Mouse (Mus musculus) v-Abl transformed pro-B cells (cell line): ENCODE results near the gene Mrpl54.

ENCODE experiments used
- in situ Hi-C, 2 experiments: fragments of 400-800 bp; cut with MboI; formaldehyde crosslinking; loops; one replicate each; pipeline ENCODE4 v1.15.1; 2025; ENCODE audit not compliant: unreplicated experiment in 2 of 2

The Mrpl54 gene

GRCm38 (mm10) chr10:81295185-81295584 lies 28.5 kb upstream of the Mrpl54 start:
- in situ Hi-C loops, result no loop called here

GRCm38 (mm10) chr10:81294442-81294841 lies 27.7 kb upstream of the Mrpl54 start:
- in situ Hi-C loops, result loop anchor here in 1 of 2 experiments (5.0 kb wide), 1 partner anchor 48 kb away; the partner anchor contains the start of gene Gipc3

GRCm38 (mm10) chr10:81293334-81294030 lies 26.7 kb upstream of the Mrpl54 start:
- in situ Hi-C loops, result loop anchor here in 1 of 2 experiments (5.0 kb wide), 1 partner anchor 49 kb away; the partner anchor contains the start of gene Gipc3

GRCm38 (mm10) chr10:81292554-81293333 lies 26.0 kb upstream of the Mrpl54 start, which contains the start of gene Pip5k1c:
Gene Pip5k1c (plus strand): TSS chr10:81292963.
- in situ Hi-C loops, result loop anchor here in 1 of 2 experiments (5.0 kb wide), 1 partner anchor 50 kb away; the partner anchor contains the start of gene Gipc3

GRCm38 (mm10) chr10:81291511-81292104 lies 24.9 kb upstream of the Mrpl54 start, which contains the start of gene Tjp3:
Gene Tjp3 (minus strand): TSS chr10:81291581.
- in situ Hi-C loops, result loop anchor here in 1 of 2 experiments (5.0 kb wide), 1 partner anchor 51 kb away; the partner anchor contains the start of gene Gipc3

- in situ Hi-C loops, result loop anchor here in 1 of 2 experiments (5.0 kb wide), 1 partner anchor 51 kb away; the partner anchor contains the start of gene Gipc3
Observed at GRCm38 (mm10) chr10:81290698-81291460, 24.1 kb upstream of the Mrpl54 start.

- in situ Hi-C loops, result loop anchor here (5.0 kb wide), 3 partner anchors 43 to 93 kb away; partner anchors contain the start of gene Gipc3 (in 2 of the 2)
Observed at GRCm38 (mm10) chr10:81289811-81290210, 23.1 kb upstream of the Mrpl54 start.

GRCm38 (mm10) chr10:81289278-81289677 lies 22.5 kb upstream of the Mrpl54 start:
- in situ Hi-C loops, result loop anchor here (5.0 kb wide), 3 partner anchors 42 to 92 kb away; partner anchors contain the start of gene Gipc3 (in 1 of the 2)

- in situ Hi-C loops, result loop anchor here (5.0 kb wide), 3 partner anchors 41 to 91 kb away; partner anchors contain the start of gene Gipc3 (in 1 of the 2)
Observed at GRCm38 (mm10) chr10:81288601-81289000, 21.9 kb upstream of the Mrpl54 start.

- in situ Hi-C loops, result loop anchor here (5.0 kb wide), 3 partner anchors 40 to 90 kb away; partner anchors contain the start of gene Gipc3 (in 1 of the 2)
Observed at GRCm38 (mm10) chr10:81287513-81288157, 20.9 kb upstream of the Mrpl54 start.

GRCm38 (mm10) chr10:81286586-81286985 lies 19.9 kb upstream of the Mrpl54 start:
- in situ Hi-C loops, result loop anchor here (5.0 kb wide), 3 partner anchors 39 to 89 kb away; partner anchors contain the start of gene Gipc3 (in 1 of the 2)

GRCm38 (mm10) chr10:81285694-81286450 lies 19.1 kb upstream of the Mrpl54 start:
- in situ Hi-C loops, result loop anchor here (5.0 kb wide), 3 partner anchors 39 to 89 kb away; partner anchors contain the start of gene Gipc3 (in 1 of the 2)

- in situ Hi-C loops, result loop anchor here (5.0 kb wide), 3 partner anchors 37 to 87 kb away; partner anchors contain the start of gene Gipc3 (in 1 of the 2)
Observed at GRCm38 (mm10) chr10:81284719-81285118, 18.0 kb upstream of the Mrpl54 start.

GRCm38 (mm10) chr10:81284189-81284588 lies 17.5 kb upstream of the Mrpl54 start:
- in situ Hi-C loops, result no loop called here

GRCm38 (mm10) chr10:81279496-81279895 lies 12.8 kb upstream of the Mrpl54 start:
- in situ Hi-C loops, result no loop called here

- in situ Hi-C loops, result no loop called here
Observed at GRCm38 (mm10) chr10:81277676-81278075, 10.9 kb upstream of the Mrpl54 start.

- in situ Hi-C loops, result no loop called here
Observed at GRCm38 (mm10) chr10:81273842-81274241, 7.1 kb upstream of the Mrpl54 start.

- in situ Hi-C loops, result no loop called here
Observed at GRCm38 (mm10) chr10:81272356-81272755, 5.6 kb upstream of the Mrpl54 start.
